Mouse (Mus musculus): ENCODE measurements at regions not wholly inside any gene's neighbourhood (a gene's known extent, or its start where the extent isn't known, plus 50 kb on each side); places are given as distances from the start of the nearest gene placed in this dataset. TPM values are rescaled to one million over a fixed set of nuclear protein-coding genes. Genes with fewer than 3 reads are reported as not detected.
"Not testable (repeated sequence)": the region's sequence is repeated elsewhere in the genome, so short reads cannot be mapped to it uniquely, and the experiment has no call there.

DNA sequence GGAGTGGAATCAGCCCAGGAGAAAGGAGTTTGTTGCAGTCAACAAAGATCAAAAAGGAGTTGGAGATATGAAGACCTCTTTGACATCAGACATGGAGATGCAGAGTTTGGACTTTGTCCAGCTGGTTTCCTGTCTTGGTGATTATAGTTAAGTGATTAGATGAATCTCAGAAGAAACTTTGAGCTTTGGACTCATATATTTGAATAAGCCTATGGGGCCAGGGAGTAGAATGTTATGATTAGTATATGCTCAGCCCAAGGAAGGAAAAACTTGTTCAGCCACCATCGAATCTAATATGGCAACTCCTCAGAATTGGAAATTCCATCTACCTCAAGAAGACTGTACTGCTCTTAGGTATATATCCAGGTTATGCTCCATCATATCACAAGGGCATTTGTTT is 137.6 kb upstream of the Klhl1 start:
- 90% methylated on average over 1 of the region's 1 CpGs for WGBS
- H3K27ac ChIP-seq = no peak overlapping the region
- H3K9me3 ChIP-seq = no peaks in the 10 kb centered on the region
- no peaks in the 10 kb centered on the region for H3K36me3 ChIP-seq
- no peaks in the 10 kb centered on the region for H3K4me1 ChIP-seq
- H3K4me3 ChIP-seq = no peak overlapping the region
- no peaks in the 10 kb centered on the region for H3K27me3 ChIP-seq (ENCODE audit: insufficient read depth, poor library complexity, severe bottlenecking)
- DNase-seq (ENCODE audit: low spot score) = no peak

DNA sequence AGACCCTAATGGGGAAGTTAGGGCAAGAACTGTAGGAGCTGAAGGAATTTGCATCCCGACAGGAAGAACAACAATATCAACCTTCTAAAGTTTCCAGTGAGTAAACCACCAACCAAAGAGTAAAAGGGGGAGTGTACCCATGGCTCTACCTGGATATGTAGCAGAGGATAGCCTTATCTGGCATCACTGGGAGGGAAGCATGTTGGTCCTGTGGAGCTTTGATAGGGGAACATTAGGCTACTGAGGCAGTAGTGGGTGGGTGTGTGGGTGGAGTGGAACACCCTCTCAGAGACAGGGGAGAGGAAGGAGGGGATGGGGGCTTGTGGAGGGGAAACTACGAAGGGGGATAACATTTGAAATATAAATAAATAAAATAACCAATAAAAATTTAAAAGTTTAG is 111.4 kb upstream of the Klhl1 start:
- Histone ChIP-seq H3K27ac (no peak overlapping the region), H3K36me3 (no peaks in the 10 kb centered on the region), H3K27me3 (ENCODE audit: insufficient read depth, poor library complexity, severe bottlenecking) (no peaks in the 10 kb centered on the region), H3K9me3 (no peaks in the 10 kb centered on the region), H3K4me3 (no peak overlapping the region), H3K4me1 (no peaks in the 10 kb centered on the region)
- no peak for DNase-seq (ENCODE audit: low spot score)
- WGBS = 68% methylated on average over 2 of the region's 2 CpGs

DNA sequence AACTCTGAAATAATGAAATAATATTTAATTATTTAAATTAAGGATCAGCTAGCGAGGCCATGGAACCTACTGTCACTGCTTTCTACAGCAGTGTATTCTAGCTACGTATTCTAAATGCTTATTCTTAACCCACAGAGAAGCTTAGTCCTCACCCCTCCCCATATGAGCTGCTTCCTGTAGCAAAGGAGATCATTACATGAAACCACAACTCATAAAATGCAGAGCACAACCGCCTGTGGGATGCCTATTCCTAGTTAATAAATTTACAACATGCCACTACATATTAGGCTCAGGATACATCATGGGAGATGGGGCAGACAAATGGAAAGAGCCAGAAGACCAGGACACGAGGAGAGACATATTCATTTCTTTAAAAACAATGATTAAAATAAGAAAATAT is 87.8 kb upstream of the Klhl1 start:
- Histone ChIP-seq H3K27me3 (ENCODE audit: insufficient read depth, poor library complexity, severe bottlenecking) (no peaks in the 10 kb centered on the region), H3K9me3 (no peaks in the 10 kb centered on the region), H3K4me3 (no peak overlapping the region), H3K27ac (no peak overlapping the region), H3K36me3 (no peaks in the 10 kb centered on the region), H3K4me1 (no peaks in the 10 kb centered on the region)
- no peak for DNase-seq (ENCODE audit: low spot score)
- 82% methylated on average over 4 of the region's 4 CpGs for WGBS

DNA sequence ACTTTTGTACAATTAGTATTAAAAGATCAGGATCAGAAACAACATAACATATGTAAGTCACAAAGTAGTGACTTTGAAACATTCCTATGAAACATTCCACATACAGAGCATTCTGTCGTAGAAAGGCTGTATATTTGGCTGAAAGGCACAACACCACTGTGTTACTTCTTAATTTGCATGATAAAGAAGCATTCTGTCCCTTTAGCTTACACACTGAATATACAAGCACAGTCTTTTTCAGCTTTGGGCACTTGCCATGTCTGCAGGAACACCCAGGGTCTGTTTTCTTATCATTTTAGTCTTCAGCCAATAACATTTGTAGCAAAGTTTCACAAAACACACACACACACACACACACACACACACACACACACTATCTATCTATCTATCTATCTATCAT is 82.2 kb upstream of the Klhl1 start:
- not testable (repeated sequence) for H3K4me1 ChIP-seq; H3K9me3 ChIP-seq; H3K4me3 ChIP-seq; H3K27ac ChIP-seq; H3K27me3 ChIP-seq (ENCODE audit: insufficient read depth, poor library complexity, severe bottlenecking); DNase-seq (ENCODE audit: low spot score); H3K36me3 ChIP-seq
- 58% methylated on average over 1 of the region's 1 CpGs for WGBS

DNA sequence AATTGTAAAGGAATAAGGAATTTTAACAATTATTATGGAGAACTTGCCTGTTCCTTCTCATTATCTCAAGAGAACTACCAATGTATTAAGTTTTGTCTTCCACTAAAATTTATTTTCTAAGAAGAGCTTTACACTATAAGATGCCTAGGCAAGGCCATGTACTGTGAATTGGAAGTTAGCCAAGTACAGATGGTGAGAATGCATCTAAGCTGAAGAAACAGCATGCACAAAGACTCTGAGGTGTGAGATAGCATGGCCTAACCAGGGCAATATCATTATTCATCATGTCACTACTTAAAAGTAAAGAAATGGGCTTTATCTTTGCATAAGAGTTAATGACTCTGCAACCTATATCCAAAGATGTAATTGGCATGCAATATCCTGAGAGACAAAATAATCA is 73.1 kb upstream of the Klhl1 start:
- Histone ChIP-seq H3K9me3 (no peaks in the 10 kb centered on the region), H3K27ac (no peak overlapping the region), H3K36me3 (no peaks in the 10 kb centered on the region), H3K4me3 (no peak overlapping the region), H3K4me1 (no peaks in the 10 kb centered on the region), H3K27me3 (ENCODE audit: insufficient read depth, poor library complexity, severe bottlenecking) (no peaks in the 10 kb centered on the region)
- no peak for DNase-seq (ENCODE audit: low spot score)

Small RNA genes lying in the stretch of these regions (microRNA-seq; reads per million reads assigned to microRNA genes)
- gene Gm27441 = not detected
